Mouse (Mus musculus) lung, postnatal 0 days (tissue): ENCODE data around the gene Rnf26. TPM values are rescaled to one million over a fixed set of nuclear protein-coding genes. Genes with fewer than 3 reads are reported as not detected.

Experiments used
- ATAC-seq: fragments of 200-750 bp; cut with Nextera tagmentation; 2 replicates; pipeline ENCODE4 v1.8.0; 2017; ENCODE audit warnings: moderate library complexity
- DNase-seq: peaks from one replicate; pipeline ENCODE4 v3.0.0-alpha.2; 2016; ENCODE audit warnings: low spot score
- H3K27ac ChIP-seq: fragments of 300-500 bp; sonication (generic); 2 replicates; pipeline ENCODE4 v1.5.1; 2014; ENCODE audit warnings: antibody characterized with exemption, mild to moderate bottlenecking, low read length, mixed read lengths
- H3K27me3 ChIP-seq: fragments of 300-500 bp; sonication (generic); replicated peaks from 2 replicates; pipeline ENCODE4 v1.6.1; 2014; ENCODE audit warnings: low read length, mixed read lengths; ENCODE audit not compliant: insufficient read depth
- H3K36me3 ChIP-seq: fragments of 300-500 bp; sonication (generic); 2 replicates; pipeline ENCODE4 v1.6.1; 2014; ENCODE audit warnings: low read length, mixed read lengths; ENCODE audit not compliant: insufficient read depth
- H3K4me1 ChIP-seq: fragments of 300-500 bp; sonication (generic); 2 replicates; pipeline ENCODE4 v1.6.1; 2014; ENCODE audit warnings: antibody characterized with exemption, low read depth, low read length, mixed read lengths; ENCODE audit not compliant: insufficient read depth
- H3K4me2 ChIP-seq: fragments of 300-500 bp; sonication (generic); replicated peaks from 2 replicates; pipeline ENCODE4 v1.6.1; 2014; ENCODE audit warnings: low read depth, mild to moderate bottlenecking, low read length, moderate library complexity, mixed read lengths
- H3K4me3 ChIP-seq: fragments of 300-500 bp; sonication (generic); 2 replicates; pipeline ENCODE4 v1.5.1; 2014; ENCODE audit warnings: low read depth, low read length
- H3K9ac ChIP-seq: fragments of 300-500 bp; sonication (generic); replicated peaks from 2 replicates; pipeline ENCODE4 v1.6.1; 2014; ENCODE audit warnings: low read depth, mild to moderate bottlenecking
- H3K9me3 ChIP-seq: fragments of 300-500 bp; sonication (generic); 2 replicates; pipeline ENCODE4 v1.6.1; 2016; ENCODE audit warnings: low read length, mixed read lengths
- CTCF ChIP-seq: IDR thresholded peaks from 2 replicates; pipeline ENCODE4 v1.5.1; 2016; ENCODE audit warnings: antibody characterized with exemption, mild to moderate bottlenecking
- EP300 ChIP-seq: IDR thresholded peaks from 2 replicates; pipeline ENCODE4 v1.6.1; 2016; ENCODE audit warnings: antibody characterized with exemption, mild to moderate bottlenecking, control low read depth
- WGBS: fragments of 180-500 bp; shearing (Covaris S2); extraction: QIAGEN DNeasy Blood & Tissue Kit; methylation state at CpG from one replicate; pipeline ENCODE4 v1.1.7; 2014; 5-methylcytosine and 5-hydroxymethylcytosine counted together
- polyA plus RNA-seq: library from polyadenylated mRNA; unstranded; fragments of >200 nt; fragmentation: Nextera tagmentation; extraction: Ambion mirVana; gene quantifications from 2 replicates; pipeline ENCODE4 v1.2.1, GENCODE M21; 2015

Rnf26 gene
- polyA plus RNA-seq, 1 experiment from 2014 or later: 19.0 TPM

DNA sequence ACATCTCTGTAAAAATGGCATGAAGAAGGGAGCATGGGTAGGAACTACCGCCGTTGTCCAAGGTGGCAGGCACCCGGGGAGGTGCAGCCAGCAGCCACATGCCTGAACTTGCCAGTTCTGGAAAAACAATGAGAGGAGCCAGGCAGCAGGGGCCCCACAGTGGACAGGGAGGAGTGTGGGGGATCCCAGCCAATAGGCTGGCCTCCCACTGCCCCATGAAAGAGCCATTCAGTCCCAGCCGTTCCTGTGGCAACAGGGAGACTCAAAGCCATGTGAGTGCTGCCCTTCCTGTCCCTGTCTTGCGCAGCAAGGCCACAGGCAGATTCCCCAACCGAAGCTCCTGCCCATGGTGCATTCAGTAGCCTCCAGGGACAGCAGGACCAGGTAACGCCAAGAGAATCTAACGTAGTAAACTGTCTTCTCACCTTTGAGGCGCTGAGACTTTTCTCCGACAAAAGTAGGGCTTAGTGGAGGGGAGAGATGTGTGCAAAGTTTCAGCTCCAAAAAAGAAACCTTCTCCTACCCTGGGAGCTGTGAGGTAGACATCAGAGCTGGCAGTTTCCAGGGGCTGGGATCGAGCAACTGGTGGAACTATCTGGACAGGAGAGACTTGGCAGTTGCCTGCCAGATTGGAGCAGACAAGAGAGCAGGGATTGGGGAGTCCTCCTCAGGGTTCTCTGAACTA, 41.3 kb downstream of the Rnf26 start:
- WGBS: 36% methylated on average over 11 of the region's 11 CpGs
- ATAC-seq (0 out of 2 replicates have a peak, but pooled peaks have one; percentile 12), DNase-seq (no peak)
- H3K4me1 ChIP-seq: peaks cover 3% of the 10 kb centered on the region; the same call in 1 of the 2 replicates
- no peaks in the 10 kb centered on the region for H3K9me3 ChIP-seq
- no peak overlapping the region for H3K9ac ChIP-seq
- TF ChIP-seq CTCF (no peak), EP300 (no peak)
- no peak overlapping the region for H3K4me2 ChIP-seq
- no peaks in the 10 kb centered on the region; the same call in 1 of the 2 replicates for H3K27me3 ChIP-seq
- H3K36me3 ChIP-seq: no peaks in the 10 kb centered on the region
- no peak overlapping the region for H3K27ac ChIP-seq
- H3K4me3 ChIP-seq: no peak overlapping the region

GRCm38 (mm10) chr9:44070844-44071231, 42.5 kb downstream of the Rnf26 start:
- Histone ChIP-seq H3K9ac (no peak overlapping the region), H3K4me1 (peaks cover 3% of the 10 kb centered on the region; the same call in 1 of the 2 replicates), H3K27me3 (no peaks in the 10 kb centered on the region; the same call in 1 of the 2 replicates), H3K4me2 (no peak overlapping the region), H3K9me3 (no peaks in the 10 kb centered on the region), H3K36me3 (no peaks in the 10 kb centered on the region), H3K27ac (no peak overlapping the region), H3K4me3 (no peak overlapping the region)
- no peak for ATAC-seq
- TF ChIP-seq EP300: no peak
- no peak for TF ChIP-seq CTCF
- WGBS: 41% methylated on average over 8 of the region's 8 CpGs
- DNase-seq: no peak

DNA sequence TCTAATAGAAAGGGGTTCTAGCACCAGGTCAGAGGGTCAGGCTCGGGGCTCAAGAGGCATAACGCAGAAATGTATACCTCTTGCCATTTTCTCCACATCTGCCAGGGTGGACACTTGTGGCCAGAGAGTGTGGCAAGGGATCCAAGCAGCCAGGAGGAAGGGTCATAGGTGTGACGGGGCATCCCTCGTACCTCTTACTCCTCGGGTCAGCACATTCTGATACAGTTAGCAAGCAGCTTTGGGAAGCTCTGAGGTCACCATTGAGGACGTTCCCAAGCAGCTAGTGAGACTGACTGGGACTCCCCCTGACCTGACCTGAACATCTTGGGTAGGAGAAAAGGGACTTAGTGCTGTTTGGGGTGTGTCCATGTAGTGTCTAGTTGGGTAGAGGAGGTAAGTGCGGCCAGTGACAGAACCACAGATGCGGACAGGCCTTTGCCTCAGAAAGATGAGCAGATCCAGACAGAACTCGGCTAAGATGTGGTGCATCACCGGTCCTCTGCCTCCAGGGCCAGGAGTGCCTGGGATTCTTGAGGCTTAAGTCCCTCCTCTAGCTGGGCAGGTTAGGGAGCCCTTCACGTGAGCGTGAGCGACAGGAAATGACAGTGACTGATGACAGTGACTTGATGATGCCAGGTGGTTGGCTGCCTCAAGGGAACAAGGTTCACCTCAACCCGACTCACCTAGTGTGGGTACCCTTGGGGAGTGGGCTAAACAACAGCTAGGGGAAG, 43.0 kb downstream of the Rnf26 start:
- Histone ChIP-seq H3K4me3 (no peak overlapping the region), H3K27me3 (no peaks in the 10 kb centered on the region; the same call in 1 of the 2 replicates), H3K36me3 (no peaks in the 10 kb centered on the region), H3K4me1 (peaks cover 3% of the 10 kb centered on the region; the same call in 1 of the 2 replicates), H3K4me2 (no peak overlapping the region), H3K27ac (no peak overlapping the region), H3K9me3 (no peaks in the 10 kb centered on the region), H3K9ac (no peak overlapping the region)
- TF ChIP-seq CTCF (no peak), EP300 (no peak)
- WGBS: 60% methylated on average over 14 of the region's 14 CpGs
- DNase-seq (no peak), ATAC-seq (no peak)

GRCm38 (mm10) chr9:44069252-44069651, 44.1 kb downstream of the Rnf26 start:
- TF ChIP-seq CTCF (no peak), EP300 (no peak)
- ATAC-seq (no peak), DNase-seq (no peak)
- Histone ChIP-seq H3K27ac (no peak overlapping the region), H3K27me3 (no peaks in the 10 kb centered on the region; the same call in 1 of the 2 replicates), H3K4me2 (no peak overlapping the region), H3K4me3 (no peak overlapping the region), H3K4me1 (peaks cover 3% of the 10 kb centered on the region; the same call in 1 of the 2 replicates), H3K36me3 (no peaks in the 10 kb centered on the region), H3K9ac (no peak overlapping the region), H3K9me3 (no peaks in the 10 kb centered on the region)
- WGBS: 19% methylated on average over 7 of the region's 7 CpGs

- TF ChIP-seq EP300 (no peak), CTCF (no peak)
- Histone ChIP-seq H3K4me2 (no peak overlapping the region), H3K9me3 (no peaks in the 10 kb centered on the region), H3K9ac (no peak overlapping the region), H3K27me3 (no peaks in the 10 kb centered on the region; the same call in 1 of the 2 replicates), H3K36me3 (no peaks in the 10 kb centered on the region), H3K4me3 (no peak overlapping the region), H3K27ac (no peak overlapping the region), H3K4me1 (peaks cover 3% of the 10 kb centered on the region; the same call in 1 of the 2 replicates)
- WGBS: 78% methylated on average over 6 of the region's 6 CpGs
- no peak for ATAC-seq
- no peak for DNase-seq
Measured at GRCm38 (mm10) chr9:44067960-44068330, 45.4 kb downstream of the Rnf26 start.

DNA sequence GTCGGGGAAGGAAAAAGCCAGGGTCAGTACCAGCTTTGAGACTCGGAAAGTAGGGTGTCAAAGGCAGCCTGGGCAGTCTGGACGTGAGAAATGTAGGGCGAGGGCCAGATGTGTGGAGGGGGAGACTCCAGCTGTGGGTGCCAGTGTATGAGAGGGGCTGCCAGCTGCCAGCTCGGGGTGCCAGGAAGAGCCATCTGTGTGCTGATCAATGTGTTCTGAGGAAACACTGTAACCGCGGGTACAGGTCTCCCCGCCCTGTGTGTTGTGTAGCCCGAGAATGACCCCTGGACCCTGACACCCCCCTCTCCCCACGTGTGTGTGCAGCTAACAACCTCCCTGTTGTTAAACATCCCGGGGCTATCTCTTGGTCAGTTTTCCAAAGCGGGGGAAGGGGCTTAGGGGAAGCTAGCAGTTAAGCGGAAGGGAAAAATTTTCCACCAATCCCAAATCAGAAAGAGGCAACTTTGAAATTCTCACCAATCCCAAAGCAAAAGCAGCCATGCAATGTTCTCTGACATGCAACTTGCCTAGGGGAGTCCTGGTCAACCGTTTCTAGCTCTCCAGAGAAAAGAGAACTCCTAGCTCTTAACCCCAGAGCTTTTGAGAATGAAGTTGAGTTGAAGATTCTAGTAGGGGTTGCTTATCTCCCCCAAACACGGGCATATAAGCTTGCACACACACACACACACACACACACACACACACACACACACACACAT, 45.9 kb downstream of the Rnf26 start:
- DNase-seq: no peak
- 6% methylated on average over 15 of the region's 15 CpGs for WGBS
- no peak; the same call in 1 of the 2 replicates for ATAC-seq

More for the DNA sequence above, 45.9 kb downstream of the Rnf26 start:
- no peak overlapping the region for H3K27ac ChIP-seq
- H3K4me3 ChIP-seq: peak overlapping the region; percentile 40
- no peaks in the 10 kb centered on the region for H3K36me3 ChIP-seq
- peak overlapping the region; percentile 26; the same call in 1 of the 2 replicates for H3K9ac ChIP-seq
- no peak for TF ChIP-seq EP300
- no peak for TF ChIP-seq CTCF
- peaks cover 3% of the 10 kb centered on the region; the same call in 1 of the 2 replicates for H3K4me1 ChIP-seq
- H3K9me3 ChIP-seq: no peaks in the 10 kb centered on the region
- H3K4me2 ChIP-seq: peak overlapping the region; percentile 76
- H3K27me3 ChIP-seq: no peaks in the 10 kb centered on the region; the same call in 1 of the 2 replicates
